Mouse (Mus musculus) embryonic facial prominence, embryonic 11.5 days (tissue): ENCODE results near the gene Hck. TPM values are rescaled to one million over a fixed set of nuclear protein-coding genes. Genes with fewer than 3 reads are reported as not detected.

Source experiments
- polyA plus RNA-seq: library from polyadenylated mRNA; unstranded; fragments of >200 nt; fragmentation: Nextera tagmentation; extraction: Ambion mirVana; gene quantifications from 2 replicates; pipeline ENCODE4 v1.2.1, GENCODE M21; 2014

Hck gene
- polyA plus RNA-seq, 1 experiment from 2014 or later = 1.8 TPM

Other genes starting within 250 kb of the Hck start
- 0.08 TPM in 1 of 2 replicates, not detected in the other for gene Mylk2, start 197.1 kb upstream of the Hck start, polyA plus RNA-seq
- 0.74 and 0.79 TPM in 2 replicates for gene Foxs1, start 175.3 kb upstream of the Hck start, polyA plus RNA-seq
- gene Dusp15, start 156.8 kb upstream of the Hck start, polyA plus RNA-seq = 0.45 and 1.00 TPM in 2 replicates
- 0.89 and 1.6 TPM in 2 replicates for gene Ttll9, start 146.0 kb upstream of the Hck start, polyA plus RNA-seq
- 71.4 and 75.6 TPM in 2 replicates for gene Pdrg1, start 93.0 kb upstream of the Hck start, polyA plus RNA-seq
- 0.07 and 0.36 TPM in 2 replicates for gene Xkr7, start 76.6 kb upstream of the Hck start, polyA plus RNA-seq
- 1.3 and 1.7 TPM in 2 replicates for gene Ccm2l, start 42.5 kb upstream of the Hck start, polyA plus RNA-seq
- gene Tm9sf4, start 52.8 kb downstream of the Hck start, polyA plus RNA-seq = 82.2 and 84.0 TPM in 2 replicates
- gene Tspyl3, start 117.0 kb downstream of the Hck start, polyA plus RNA-seq = 8.5 and 8.6 TPM in 2 replicates
- 26.9 and 27.4 TPM in 2 replicates for gene Plagl2, start 133.0 kb downstream of the Hck start, polyA plus RNA-seq
- 7.5 and 8.0 TPM in 2 replicates for gene Pofut1, start 133.1 kb downstream of the Hck start, polyA plus RNA-seq
- 6.9 and 7.6 TPM in 2 replicates for gene Kif3b, start 182.9 kb downstream of the Hck start, polyA plus RNA-seq
- gene Asxl1, start 237.4 kb downstream of the Hck start, polyA plus RNA-seq = 20.4 and 21.0 TPM in 2 replicates